Mouse (Mus musculus) c-Kit-positive CD71-positive TER-119-positive erythroid progenitor cells, embryonic 14.5 days (primary cell): ENCODE data around the gene Capzb.

Experiments
- DNase-seq: peaks from one replicate; pipeline ENCODE4 v3.0.0-alpha.2; 2013; ENCODE audit warnings: low spot score

Capzb gene

DNA sequence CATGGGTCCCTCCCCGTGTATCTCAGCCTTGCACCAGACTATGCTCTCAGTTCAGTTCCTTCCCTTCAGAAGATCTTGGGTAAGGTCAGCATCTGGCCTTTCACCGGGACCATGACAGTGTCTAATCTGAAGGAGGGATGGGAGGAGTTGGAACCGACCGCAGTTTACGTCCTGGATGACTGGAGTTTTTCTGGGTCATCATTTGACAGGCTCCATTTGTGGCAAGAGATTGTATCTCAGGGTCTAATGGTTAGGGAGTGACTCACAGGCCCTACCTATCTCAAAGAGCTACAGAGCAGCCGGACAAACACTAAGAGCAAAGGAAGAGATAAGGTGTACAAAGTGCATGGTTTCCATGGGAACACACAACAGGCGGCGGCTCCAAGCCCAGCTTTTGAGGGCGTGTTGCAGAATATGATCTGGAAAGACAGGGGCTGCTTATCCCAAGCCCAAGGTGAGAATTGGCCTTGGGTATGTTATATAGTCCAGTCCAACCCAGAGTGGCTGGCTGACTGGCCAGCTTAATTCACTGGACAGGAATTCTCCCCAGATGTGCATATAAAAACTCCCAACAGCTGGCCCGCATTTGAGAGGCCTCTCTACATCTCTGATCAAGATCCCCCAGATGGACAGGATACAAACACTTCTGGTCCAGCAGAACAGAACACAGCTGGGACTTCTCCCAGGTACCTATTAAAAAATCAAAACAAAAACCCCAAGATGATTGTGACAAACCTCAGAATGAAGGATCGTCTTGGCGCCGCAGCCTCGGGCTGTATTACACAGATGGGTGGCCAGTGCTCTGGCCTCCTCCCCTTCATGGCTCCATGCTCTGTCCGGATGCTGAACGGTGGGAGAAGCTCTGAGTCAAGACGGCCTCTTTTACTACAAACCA is 12.7 kb upstream of the Capzb start:
- DNase-seq, result peak; percentile 68

DNA sequence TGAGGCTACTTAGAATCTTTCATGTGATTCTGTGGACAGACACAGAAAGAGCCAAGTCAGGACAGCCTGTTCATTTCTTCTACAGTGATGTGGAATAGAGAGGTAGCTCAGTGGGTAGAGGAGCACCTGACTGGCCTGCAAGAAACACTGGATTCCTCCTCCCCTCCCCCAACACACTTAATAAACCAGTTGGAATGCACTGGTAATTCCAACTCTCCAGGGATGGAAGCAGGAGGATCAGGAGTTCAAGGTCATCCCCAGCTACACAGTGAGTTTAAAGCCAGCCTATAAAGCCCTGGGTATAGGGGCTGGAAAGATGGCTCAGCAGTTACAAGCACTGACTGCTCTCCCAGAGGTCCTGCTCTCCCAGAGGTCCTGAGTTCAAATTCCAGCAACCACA is 10.2 kb upstream of the Capzb start:
- no peak for DNase-seq

DNA sequence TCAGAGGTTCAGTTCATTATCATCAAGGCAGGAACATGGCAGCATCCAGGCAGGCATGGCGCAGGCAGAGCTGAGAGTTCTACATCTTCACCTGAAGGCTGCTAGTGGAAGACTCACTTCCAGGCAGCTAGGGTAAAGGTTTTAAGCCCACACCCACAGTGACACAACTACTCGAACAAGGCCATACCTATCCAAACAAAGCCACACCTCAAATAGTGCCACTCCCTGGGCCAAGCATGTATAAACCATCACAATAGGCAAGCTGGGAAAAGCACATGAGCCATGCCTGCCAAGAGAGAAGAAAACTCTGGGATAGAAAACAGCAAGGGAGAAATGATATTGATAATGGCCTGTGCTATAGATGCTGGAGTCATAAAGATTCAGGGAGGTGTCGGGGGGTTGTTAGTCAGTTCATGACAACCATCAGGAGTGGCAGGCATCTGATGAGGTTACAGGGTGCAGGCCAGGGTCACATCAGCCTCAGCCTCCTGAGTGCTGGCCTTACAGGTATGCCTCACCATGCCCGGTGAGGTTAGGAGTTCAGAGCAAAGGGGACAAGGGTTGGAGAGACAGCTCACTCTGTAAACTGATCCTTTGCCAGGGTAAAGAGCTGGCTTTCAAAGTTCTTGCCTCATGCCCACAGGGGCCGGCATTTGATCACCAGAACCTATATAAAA is 6.8 kb upstream of the Capzb start:
- no peak for DNase-seq

DNA sequence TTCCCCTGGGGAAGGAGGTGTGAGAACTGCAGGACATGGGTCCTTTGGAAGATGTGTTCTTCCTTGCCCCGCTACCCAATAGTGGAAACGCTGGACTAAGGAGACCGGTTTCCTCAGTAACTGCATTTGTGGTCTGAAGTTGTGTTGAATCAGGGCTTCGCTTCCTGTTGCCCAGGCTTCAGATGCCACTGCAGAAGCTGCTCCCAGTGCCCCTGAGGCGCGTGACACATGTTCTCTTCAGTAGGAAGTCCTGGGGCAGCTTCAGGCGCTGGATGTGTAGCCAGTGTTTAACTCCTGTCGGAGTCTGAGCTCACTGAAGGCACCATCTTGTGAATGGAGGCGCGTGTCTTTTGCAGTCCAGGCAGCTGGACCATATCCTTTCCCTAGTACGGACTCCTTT is 4.8 kb upstream of the Capzb start:
- no peak for DNase-seq

DNA sequence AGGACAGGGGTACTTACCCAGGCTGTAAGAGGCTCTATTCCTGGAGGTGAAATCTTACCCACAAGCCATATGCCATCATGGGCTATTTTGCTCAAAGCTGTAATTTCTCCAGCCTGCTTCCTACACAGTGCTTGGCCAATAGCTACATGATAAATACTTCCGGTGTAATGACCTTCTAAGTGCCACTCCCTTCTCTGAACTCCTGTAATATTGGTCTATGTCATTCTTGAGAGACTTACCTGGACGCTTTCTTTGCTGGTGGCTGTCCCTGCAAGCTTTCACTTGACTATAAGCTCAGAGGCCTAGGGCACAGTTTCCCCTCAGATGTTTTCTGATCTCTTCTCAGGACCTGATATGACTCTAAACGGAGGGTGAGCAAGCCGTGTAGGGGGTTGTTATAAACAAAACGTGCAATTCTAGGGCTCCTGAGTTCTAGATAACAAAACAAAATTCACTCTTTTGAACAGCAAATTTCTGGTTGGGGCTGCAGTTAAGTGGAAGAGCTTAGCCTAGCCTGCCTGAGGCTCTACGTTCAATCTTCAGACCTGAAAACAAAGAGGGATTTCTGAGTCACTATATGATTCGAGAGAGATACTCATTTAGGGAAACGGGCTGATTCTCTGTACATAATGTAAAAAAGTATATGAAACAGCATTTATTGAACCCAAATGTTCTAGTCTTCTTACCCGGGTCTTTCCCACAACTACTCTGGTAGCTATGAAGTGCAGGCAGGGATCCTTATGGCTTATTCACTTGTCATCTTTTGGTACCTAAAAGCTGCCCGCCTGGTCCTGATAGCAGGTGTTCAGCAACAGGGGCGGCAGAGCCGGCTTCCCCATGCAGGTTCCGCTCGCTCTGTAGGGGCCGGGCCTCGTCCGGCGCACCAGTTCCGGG is 847 bp upstream of the Capzb start:
- no peak for DNase-seq

DNA sequence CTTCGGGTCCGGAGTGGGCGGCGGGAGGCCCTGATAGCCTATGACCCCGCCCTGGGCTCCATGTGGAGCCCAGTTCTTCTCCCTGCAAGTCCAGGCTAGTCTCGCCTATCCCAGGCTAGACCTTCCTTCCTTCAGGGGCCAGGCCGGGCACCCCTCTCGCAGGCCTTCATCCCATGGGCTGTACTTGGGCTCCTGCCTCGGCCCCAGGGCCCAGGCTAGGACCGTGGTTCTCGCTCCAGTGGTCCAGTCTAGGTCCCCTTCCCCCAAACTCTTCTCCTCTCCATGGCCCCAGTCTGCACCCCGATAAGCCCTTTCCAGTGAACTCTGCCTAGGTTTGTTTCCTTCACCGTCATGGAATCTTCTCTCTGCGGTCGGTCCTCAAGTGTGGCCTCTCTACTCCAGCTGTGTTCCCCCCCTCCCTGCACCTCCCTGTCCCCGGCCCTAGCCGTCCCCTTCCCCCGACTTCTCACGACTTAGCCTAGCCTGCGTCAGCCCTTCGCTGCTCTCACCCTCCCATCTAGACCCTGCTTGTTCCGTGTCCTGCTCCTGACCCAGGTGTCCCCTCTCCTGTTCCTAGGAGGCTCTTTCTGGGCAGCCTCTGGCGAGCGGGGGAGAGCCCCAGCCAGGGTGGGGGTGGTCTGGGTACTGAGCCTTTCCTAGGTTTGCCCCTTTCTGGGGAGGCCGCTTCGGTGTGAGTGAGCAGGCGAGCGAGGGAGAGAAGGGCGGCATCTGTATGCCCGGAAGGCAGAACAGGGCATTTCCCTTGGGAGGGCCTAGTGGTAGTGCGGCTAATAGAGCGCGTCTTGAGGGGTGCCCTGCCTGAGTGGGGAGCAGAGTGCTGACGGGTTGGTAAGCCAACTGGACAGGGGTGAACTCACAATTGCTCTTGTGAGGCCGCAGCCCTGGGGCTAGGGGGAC is 736 bp downstream of the Capzb start:
- peak; percentile 42 for DNase-seq

DNA sequence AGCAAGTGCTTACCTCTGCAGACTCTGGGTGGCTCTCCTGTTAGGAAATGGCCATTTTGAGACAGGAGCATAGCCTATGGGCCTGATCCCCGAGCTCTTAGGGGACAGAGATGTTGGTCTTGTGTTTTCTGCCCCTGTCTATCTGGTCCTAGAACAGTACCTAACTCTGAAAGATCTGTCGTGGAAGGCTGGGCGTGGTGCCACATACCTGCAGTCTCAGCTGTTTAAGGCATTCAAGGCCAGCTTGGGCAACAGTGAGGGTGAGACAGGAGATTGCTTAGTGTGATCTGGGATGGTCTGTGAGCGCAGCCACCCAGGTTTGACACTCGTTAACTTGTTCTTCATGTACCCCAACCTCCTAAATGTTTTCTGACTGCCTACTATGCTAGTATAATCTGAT is 2.4 kb downstream of the Capzb start:
- DNase-seq, result no peak

DNA sequence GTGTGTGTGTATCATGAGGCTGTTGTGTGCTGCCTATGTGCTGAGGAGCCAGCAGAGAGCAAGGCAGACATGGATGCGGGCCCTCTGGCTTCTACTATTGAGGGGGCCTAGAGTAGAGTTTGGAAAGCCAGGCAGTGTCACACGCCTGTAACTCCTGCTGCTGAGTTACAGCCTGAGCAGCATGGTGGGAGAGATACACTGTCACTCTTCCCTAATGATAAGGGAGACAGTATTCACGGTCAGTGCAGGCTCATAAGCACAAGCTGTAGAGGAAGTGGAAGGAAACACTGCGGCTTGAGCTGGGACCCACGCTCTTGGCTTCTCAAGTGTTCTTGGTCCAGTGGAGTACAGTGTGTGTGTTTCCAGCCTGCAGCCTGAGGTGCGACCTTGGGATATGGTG is 3.8 kb downstream of the Capzb start:
- DNase-seq, result no peak

DNA sequence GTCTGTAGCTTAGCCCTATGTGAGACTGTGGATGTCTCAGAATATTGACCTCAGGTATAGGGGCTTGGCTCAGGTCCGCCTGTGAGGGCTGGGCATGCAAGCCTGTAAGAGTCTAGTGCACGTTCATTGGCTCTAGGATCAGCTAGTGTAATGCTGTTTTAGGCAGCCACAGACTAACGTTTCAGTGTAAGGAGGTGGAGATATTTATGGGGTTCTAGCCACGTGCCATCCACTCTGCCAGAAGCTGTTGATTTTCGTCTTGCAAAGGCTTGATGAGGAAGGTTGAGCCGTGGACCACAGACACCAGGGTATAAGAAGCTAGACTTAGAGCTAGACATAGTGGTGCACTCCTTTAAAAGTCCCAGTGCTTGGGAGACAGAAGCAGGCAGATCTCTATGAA is 4.2 kb downstream of the Capzb start:
- no peak for DNase-seq

DNA sequence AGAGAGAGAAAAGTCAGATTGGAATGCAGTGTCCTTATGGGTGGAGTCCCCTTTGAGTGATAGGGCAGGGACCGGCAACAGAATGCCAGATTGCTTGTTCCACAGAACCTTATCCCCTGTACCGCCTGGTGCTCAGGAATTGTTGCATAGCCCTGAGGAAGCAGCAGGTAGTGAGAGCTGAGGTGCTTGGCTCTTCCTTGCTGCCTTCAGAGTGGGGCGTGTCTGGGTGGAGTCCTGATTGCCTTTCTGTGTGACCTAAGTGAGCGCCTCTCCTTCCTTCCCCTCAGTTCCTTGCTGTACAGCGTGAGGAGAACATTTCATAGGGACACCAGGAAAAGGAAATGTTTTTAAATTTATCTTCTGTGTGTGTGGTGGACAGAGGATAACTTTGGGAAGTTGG is 4.8 kb downstream of the Capzb start:
- no peak for DNase-seq

DNA sequence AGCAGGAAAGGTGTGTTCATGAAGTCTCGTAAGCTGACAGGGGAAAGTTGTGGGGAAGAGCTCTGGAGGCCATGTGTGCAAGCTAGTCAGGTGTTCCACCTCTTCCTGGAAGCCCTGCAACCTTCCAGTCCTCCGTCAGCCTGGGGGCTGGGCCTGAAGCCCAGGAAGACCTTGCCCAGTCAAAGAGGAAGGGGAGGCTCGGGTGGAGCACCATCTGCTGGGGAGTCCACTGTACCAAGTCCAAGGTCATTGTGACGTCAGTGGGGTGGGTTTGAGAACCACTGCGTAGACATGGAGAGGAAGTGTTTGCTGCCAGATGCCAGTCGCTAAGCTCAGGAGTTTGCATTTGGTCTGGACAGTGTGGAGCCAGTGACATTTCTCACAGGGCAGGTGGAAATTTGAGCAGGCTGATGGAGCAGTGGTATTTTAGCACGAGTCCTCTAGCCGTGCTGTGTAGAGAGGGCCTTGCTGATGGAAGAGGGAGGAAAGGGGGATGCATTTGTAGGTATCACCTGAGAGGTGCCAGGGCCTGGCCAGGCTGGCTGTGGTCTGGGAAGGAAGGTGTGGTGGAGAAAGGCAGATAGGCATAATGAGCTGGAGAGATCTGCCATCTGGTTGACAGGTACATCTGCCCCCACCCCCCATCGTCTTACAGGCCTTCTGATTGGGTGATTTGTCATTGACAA is 5.4 kb downstream of the Capzb start:
- DNase-seq, result no peak

DNA sequence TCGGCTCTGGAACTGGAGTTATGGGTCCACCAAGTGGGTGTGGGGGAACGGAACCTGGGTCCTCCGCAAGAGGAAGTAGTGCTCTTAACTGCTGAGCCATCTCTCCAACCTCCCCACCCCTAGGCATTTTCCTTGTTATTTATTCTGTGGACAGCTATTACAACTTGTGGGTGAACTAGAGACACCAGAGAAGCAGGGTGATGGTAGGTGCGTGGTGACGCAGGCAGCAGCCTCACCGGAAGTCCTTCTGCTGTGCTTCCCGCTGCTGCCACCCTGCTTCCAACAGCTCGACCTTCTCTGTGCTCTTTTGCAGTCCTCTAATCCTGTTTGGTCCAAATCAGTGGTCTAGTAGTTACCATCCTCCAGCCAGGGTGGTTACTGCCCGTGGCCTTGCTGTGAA is 6.4 kb downstream of the Capzb start:
- DNase-seq, result no peak

DNA sequence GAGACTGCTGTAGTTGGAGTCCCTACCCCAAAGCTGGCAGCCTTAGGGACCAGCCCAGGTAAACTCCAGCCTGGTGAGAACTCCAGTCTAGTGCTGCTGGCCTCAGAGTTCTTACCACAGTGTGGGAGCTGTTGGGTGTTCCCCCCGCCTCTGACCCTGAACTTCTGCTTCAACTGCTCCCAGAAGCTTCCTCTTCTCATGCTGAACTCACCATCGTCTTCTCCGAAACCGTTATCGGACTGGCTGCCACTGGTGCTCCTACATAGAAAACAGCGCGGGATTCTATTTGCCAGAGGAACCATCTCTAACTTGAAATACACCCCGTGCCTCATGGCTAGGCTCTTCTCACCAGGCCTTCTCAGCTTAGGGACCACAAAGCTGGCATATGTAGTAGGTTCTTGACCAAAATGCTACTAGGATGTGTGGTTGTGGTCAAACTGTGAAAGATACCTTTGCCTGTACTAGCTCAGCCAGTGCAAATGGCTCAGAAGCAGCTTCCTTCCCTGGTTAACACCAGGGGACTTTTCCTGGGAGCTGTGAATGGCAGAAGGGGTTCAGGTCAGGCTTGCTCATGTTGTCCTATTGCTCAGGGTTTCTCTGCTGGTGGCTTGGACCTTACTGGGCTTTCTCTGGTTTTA is 7.1 kb downstream of the Capzb start:
- peak; percentile 37 for DNase-seq

DNA sequence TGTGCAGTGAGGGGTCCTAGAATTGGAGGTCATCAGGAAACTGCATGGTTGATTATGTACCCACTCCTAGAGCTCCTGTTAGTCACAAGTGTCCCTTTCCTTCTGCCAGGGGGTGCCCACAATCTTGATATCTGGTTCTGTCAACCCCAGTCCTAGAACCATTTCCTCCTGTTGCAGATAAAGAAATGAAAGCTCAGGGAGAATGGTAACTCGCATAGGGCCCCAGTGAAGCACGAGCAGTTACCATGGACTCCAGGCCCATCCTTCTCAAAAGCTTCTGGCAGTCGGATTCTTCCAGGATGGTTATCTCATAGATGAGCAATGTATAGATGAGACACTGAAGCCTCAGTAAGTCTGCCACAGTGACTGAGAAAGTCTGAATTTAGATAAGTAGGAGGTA is 8.2 kb downstream of the Capzb start:
- no peak for DNase-seq

DNA sequence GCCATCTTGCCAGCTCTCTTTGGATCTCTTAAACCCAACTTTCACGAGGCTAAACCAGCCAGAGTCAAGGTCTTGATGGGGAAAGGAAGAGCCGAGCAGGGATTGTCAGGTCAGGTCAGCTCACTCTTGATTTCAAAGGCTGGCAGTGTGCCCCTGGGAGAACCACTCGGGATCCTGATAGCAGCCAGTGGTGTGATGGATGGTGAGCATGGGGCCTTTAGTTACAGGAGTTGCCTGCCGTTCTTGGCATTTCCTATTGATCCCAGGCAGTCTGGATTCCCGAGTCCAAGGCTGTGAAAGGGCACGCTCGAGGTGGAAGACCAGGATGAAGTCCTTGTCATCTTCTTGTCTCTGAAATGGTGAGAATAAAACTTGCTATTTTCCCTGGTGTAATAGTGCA is 9.9 kb downstream of the Capzb start:
- DNase-seq, result no peak

DNA sequence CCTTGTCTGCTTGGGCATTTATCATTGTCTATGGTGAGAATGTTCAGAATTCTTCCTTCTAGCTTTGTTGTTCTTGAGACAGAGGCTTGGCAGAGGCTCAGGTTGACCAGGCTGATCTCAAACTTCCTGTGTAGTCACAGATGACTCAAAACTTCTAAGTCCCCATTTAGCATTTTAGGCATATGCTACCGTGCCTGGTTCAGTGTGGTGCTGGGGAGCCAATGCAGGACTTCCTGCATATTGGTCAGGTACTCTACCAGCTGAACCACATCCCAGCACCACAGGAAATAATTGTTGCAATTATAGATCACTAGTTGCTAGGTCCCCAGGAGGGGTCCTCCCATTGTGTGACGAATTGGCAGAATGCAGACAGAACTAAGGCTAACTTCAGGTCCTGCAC is 10.7 kb downstream of the Capzb start:
- DNase-seq, result no peak

DNA sequence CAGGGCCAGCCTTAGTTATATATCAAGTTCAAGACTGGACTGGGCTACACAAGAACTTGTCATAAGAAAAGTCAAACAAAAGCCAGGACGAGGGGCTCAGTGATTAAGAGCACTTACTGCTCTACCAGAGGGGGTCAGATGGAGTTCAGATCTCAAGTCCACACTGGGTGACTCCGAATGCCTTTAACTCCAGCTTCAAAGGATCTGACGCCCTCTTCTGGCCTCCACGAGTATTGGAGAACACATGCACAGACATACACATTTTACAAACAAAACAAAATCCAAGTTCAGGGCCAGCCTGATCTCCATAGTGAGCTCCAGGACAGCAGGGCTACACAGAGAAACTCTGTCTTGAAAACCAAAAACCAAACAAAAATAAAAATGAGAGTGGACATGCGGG is 13.1 kb downstream of the Capzb start:
- no peak for DNase-seq

DNA sequence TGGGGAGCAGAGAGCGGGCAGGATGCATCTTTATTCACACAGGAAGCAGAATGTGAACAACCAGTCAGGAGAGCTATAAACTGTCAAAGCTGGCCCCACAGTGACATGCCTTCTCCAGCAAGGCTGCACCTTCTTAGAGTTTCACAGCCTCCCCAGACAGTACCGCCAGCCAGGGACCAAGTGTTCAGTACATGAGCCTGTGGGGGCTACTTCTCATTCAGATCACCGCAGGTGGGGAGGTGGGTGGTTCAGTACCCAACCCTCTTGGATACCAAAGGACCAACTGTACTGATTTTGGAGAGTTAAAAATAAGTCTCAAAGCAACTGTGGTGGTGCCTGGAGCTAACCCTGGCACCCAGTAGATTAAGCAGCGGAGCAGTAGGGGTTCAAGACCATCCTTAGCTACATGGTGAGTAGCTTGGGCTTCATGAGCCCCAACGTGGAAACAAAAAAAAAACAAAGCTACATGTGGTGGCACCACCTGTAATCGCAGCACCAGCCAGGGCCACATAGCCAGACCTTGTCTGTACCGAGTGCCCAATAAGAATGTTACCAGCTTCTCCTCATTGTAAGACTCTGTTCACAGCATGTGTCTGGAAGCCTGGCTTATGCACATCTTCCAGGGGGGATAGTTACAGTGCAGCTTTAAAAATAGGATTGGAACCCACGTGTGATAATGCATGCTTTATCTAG is 13.8 kb downstream of the Capzb start:
- no peak for DNase-seq

DNA sequence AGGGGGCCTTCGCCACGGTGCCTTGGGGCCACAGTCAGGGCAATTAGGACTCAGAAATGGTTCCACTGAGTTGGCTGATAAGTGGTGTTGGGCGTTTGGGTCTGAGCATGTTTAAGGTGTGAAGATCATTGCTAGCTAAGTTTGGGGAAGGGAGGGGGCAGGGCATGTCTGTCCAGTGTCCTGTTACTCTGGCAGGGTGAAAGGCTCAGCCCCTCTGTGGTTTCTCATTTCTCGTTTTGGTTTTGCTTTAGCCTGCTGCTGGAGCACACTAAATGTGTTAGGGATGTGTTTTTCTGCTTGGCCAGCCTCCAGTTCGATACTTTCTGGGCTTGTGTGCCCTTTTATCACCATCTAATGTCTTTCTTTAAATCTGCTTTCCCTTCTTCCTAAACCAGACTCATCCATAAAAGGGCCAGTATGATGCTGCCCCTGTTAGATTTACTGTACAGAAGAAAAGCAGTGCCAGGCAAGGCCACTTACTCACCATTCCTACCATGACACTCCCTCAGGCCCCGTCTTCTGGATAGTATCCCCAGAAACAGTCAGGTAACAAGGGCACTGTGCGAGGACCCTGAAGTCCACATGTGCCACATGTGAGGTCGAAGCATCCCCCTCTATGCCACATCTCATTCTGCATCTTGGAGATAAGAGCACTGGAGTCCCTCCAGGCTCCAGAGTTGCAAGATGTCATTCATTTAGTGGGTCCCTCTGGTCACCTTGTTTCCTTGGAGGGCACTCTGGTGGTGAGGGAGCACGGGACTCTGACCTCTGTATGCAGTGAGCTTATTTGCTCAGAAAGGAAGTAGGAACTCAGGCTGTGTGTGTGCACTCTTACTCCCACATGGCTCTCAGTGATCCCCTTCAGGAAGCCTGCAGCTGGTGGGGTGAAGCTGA is 15.8 kb downstream of the Capzb start:
- DNase-seq, result no peak
